19 mouse cellular contexts compared by ENCODE assay signal in the genomic region with DNA sequence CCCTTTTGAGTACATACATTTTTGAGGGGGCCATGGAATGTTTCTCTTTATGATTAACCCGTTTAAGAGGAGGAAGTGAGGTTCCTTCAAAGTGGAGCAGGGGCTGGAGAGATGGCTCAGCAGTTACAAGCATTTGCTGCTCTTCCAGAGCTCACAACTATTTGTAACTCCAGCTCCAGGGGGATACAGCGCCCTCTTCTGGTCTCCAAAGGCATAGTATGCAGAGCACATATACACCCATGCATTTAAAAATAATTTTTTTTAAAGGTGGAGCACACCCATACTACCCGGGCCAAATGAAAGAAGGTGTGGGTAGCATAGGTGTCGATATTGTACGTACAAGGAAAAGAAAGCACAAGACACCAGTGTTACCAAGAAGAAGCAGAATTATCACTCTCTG. TPM values are rescaled to one million over a fixed set of nuclear protein-coding genes. Genes with fewer than 3 reads are reported as not detected.
DNase-seq lines count a peak whose midpoint lies in the region; ATAC-seq lines count a peak whose summit lies in the region.
"Had no signal": no experiment of that assay in that cellular context is flagged by ENCODE, and none has a peak within 500 bp of the region (broad histone marks: within the 10 kb centered on the region; RNA-seq: fewer than 3 reads in every experiment).

No protein-coding gene starts in this region.

- no peaks in the 10 kb centered on the region for H3K27me3 ChIP-seq in hindbrain, embryonic 10.5 days (ENCODE audit: insufficient read depth, poor library complexity, severe bottlenecking)
- H3K27me3 ChIP-seq in hindbrain, embryonic 16.5 days (replicated peaks; ENCODE audit: control insufficient read depth, insufficient read depth, low read length): no peaks in the 10 kb centered on the region
- no peaks in the 10 kb centered on the region for H3K27me3 ChIP-seq in lung, embryonic 16.5 days (ENCODE audit: control insufficient read depth, insufficient read depth, low read depth, low read length)
- H3K27me3 ChIP-seq: megakaryocyte, embryonic 14.5 days; neural tube, embryonic 13.5 days had no signal

- H3K4me1 ChIP-seq in hindbrain, embryonic 10.5 days (replicated peaks): peaks cover 6% of the 10 kb centered on the region
- no peaks in the 10 kb centered on the region for H3K4me1 ChIP-seq in hindbrain, embryonic 16.5 days (ENCODE audit: control insufficient read depth, insufficient read depth, low read depth, low read length)
- H3K4me1 ChIP-seq in lung, embryonic 16.5 days (replicated peaks; ENCODE audit: control insufficient read depth, insufficient read depth, low read length): no peaks in the 10 kb centered on the region
- H3K4me1 ChIP-seq: megakaryocyte, embryonic 14.5 days had no signal

- no peak overlapping the region for H3K4me3 ChIP-seq in hindbrain, embryonic 10.5 days
- no peak overlapping the region for H3K4me3 ChIP-seq in hindbrain, embryonic 16.5 days (ENCODE audit: low read length)
- H3K4me3 ChIP-seq in lung, embryonic 16.5 days (ENCODE audit: low read length): no peak overlapping the region
- H3K4me3 ChIP-seq: forebrain, embryonic 10.5 days; megakaryocyte, embryonic 14.5 days; neural tube, embryonic 13.5 days had no signal

- no peak for ATAC-seq in hindbrain, embryonic 16.5 days
- 0 out of 2 replicates have a peak, but pooled peaks have one; percentile 26 for ATAC-seq in lung, embryonic 16.5 days (ENCODE audit: low read depth)
- peak; percentile 26; the same call in 1 of the 2 replicates for ATAC-seq in granulocyte monocyte progenitor cell, adult 5-6 weeks (replicated peaks; ENCODE audit: poor library complexity, severe bottlenecking)

- DNase-seq in hindbrain, embryonic 10.5 days (ENCODE audit: low spot score): peak; percentile 10
- DNase-seq in lung, postnatal 10 days: no peak
- DNase-seq in ZHBTc4 (ENCODE audit: low read depth, low spot score): peak; percentile 58
- DNase-seq in frontal cortex, postnatal 36 days (ENCODE audit: low spot score in 2 of 2): no peak
- no peak for DNase-seq in thymus, postnatal 0 days (ENCODE audit: low spot score)
- DNase-seq: adrenal gland, postnatal 25 days; cerebellum, adult 8-10 months; heart, adult 11 months; spleen, adult 18-20 months; thymus, adult 2 months had no signal

- 66% methylated on average over 5 of the region's 5 CpGs for WGBS in hindbrain, embryonic 10.5 days
- 68% methylated on average over 5 of the region's 5 CpGs for WGBS in hindbrain, embryonic 16.5 days
- 53% methylated on average over 5 of the region's 5 CpGs for WGBS in lung, embryonic 16.5 days

- H3K36me3 ChIP-seq in hindbrain, embryonic 10.5 days: no peaks in the 10 kb centered on the region
- H3K36me3 ChIP-seq in hindbrain, embryonic 16.5 days (ENCODE audit: control insufficient read depth, insufficient read depth, low read length): no peaks in the 10 kb centered on the region
- no peaks in the 10 kb centered on the region for H3K36me3 ChIP-seq in lung, embryonic 16.5 days (ENCODE audit: control insufficient read depth, insufficient read depth, low read length)
- H3K36me3 ChIP-seq: forebrain, embryonic 10.5 days; neural tube, embryonic 13.5 days had no signal

- H3K27ac ChIP-seq in hindbrain, embryonic 10.5 days: no peak overlapping the region
- no peak overlapping the region for H3K27ac ChIP-seq in hindbrain, embryonic 16.5 days (ENCODE audit: low read depth, low read length)
- no peak overlapping the region for H3K27ac ChIP-seq in lung, embryonic 16.5 days (ENCODE audit: low read length)
- H3K27ac ChIP-seq: forebrain, embryonic 10.5 days; neural tube, embryonic 13.5 days had no signal

- H3K9ac ChIP-seq in hindbrain, embryonic 16.5 days (ENCODE audit: low read depth, low read length): no peak overlapping the region
- no peak overlapping the region for H3K9ac ChIP-seq in lung, embryonic 16.5 days (ENCODE audit: low read length)
- H3K9ac ChIP-seq: neural tube, embryonic 13.5 days had no signal

- no peak overlapping the region for H3K4me2 ChIP-seq in hindbrain, embryonic 16.5 days (ENCODE audit: low read length)
- no peak overlapping the region for H3K4me2 ChIP-seq in lung, embryonic 16.5 days (ENCODE audit: low read depth, low read length)
- H3K4me2 ChIP-seq: neural tube, embryonic 13.5 days had no signal

- H3K9me3 ChIP-seq in hindbrain, embryonic 10.5 days: no peaks in the 10 kb centered on the region
- no peaks in the 10 kb centered on the region for H3K9me3 ChIP-seq in hindbrain, embryonic 16.5 days (ENCODE audit: control insufficient read depth, low read length)
- H3K9me3 ChIP-seq in lung, embryonic 16.5 days (ENCODE audit: control insufficient read depth, low read length): no peaks in the 10 kb centered on the region
- H3K9me3 ChIP-seq: forebrain, embryonic 10.5 days; neural tube, embryonic 13.5 days had no signal

RNA-seq across cellular contexts. Expression of gene Clec3a, which starts 54.7 kb away (rescaled TPM):
- polyA plus RNA-seq in hindbrain, embryonic 10.5 days (2016; fragmentation: Nextera tagmentation; extraction: Ambion mirVana): not detected in 2 replicates
- polyA plus RNA-seq in hindbrain, embryonic 16.5 days (2015; fragmentation: Nextera tagmentation; extraction: Ambion mirVana): 0.29 and 0.39 TPM in 2 replicates
- polyA plus RNA-seq in lung, embryonic 16.5 days (2015; fragmentation: Nextera tagmentation; extraction: Ambion mirVana): 0.38 and 0.92 TPM in 2 replicates
- total RNA-seq in granulocyte monocyte progenitor cell, adult 5-6 weeks (2014; fragmentation: Nextera tagmentation): not detected in 2 replicates
- total RNA-seq in granulocyte monocyte progenitor cell, adult 5-6 weeks (2017): not detected in 2 replicates
- polyA plus RNA-seq in thymus, postnatal 0 days (2015; fragmentation: Nextera tagmentation; extraction: Ambion mirVana): not detected in 2 replicates
- total RNA-seq: adrenal gland, postnatal 25 days; hematopoietic stem cell, adult 5-6 weeks; liver, adult 2 months had no signal
- polyA plus RNA-seq: forebrain, embryonic 10.5 days; large intestine, adult 2 months; liver, adult 2 months; neural tube, embryonic 13.5 days; thymus, adult 2 months had no signal

Comparison
In these comparisons a context has a peak if more than half of its experiments do, and no peak if none do; other contexts are left out.
1. DNase-seq: peak in hindbrain, embryonic 10.5 days (single experiment) and ZHBTc4 (single experiment); none in lung, postnatal 10 days (single experiment), frontal cortex, postnatal 36 days (0 of 2) and thymus, postnatal 0 days (single experiment).